Mouse (Mus musculus): ENCODE results near the gene Ppp4r1. TPM values are rescaled to one million over a fixed set of nuclear protein-coding genes. Genes with fewer than 3 reads are reported as not detected.

Ppp4r1 gene
- total and polyA plus RNA-seq, 2 experiments from 2014 or later: 22.0 to 52.4 TPM

GRCm38 (mm10) chr17:65796056-65796455, 13.7 kb downstream of the Ppp4r1 start:
- ATAC-seq (ENCODE audit: insufficient read depth, low read depth): no peak
- H3K27ac ChIP-seq (ENCODE audit: low read depth): no peak overlapping the region
- no peak for DNase-seq (ENCODE audit: low spot score)
- H3K9me3 ChIP-seq (replicated peaks; ENCODE audit: control insufficient read depth, low read length): no peaks in the 10 kb centered on the region
- H3K4me3 ChIP-seq (ENCODE audit: low read depth, low read length): no peak overlapping the region
- WGBS: 61% methylated on average over 7 of the region's 7 CpGs
- no peak overlapping the region for H3K9ac ChIP-seq (replicated peaks; ENCODE audit: low read depth, low read length)
- no peak for TF ChIP-seq EP300 (IDR thresholded peaks at IDR 0.05; ENCODE audit: low read depth)
- TF ChIP-seq CTCF (IDR thresholded peaks at IDR 0.05; ENCODE audit: low read depth): no peak
- H3K4me1 ChIP-seq (ENCODE audit: control insufficient read depth, insufficient read depth): peaks cover 7% of the 10 kb centered on the region; the same call in 1 of the 2 replicates
- no peaks in the 10 kb centered on the region for H3K27me3 ChIP-seq (ENCODE audit: control insufficient read depth, insufficient read depth, low read length)
- no peak overlapping the region for H3K4me2 ChIP-seq (ENCODE audit: low read depth, low read length)
- peaks cover 13% of the 10 kb centered on the region; the same call in 1 of the 2 replicates for H3K36me3 ChIP-seq (replicated peaks; ENCODE audit: control insufficient read depth, insufficient read depth, low read length)

GRCm38 (mm10) chr17:65798446-65798845, 16.1 kb downstream of the Ppp4r1 start:
- ATAC-seq (ENCODE audit: insufficient read depth, low read depth) (no peak), DNase-seq (ENCODE audit: low spot score) (no peak)
- WGBS: 32% methylated on average over 4 of the region's 4 CpGs
- Histone ChIP-seq H3K9me3 (replicated peaks; ENCODE audit: control insufficient read depth, low read length) (no peaks in the 10 kb centered on the region), H3K27ac (ENCODE audit: low read depth) (no peak overlapping the region), H3K36me3 (replicated peaks; ENCODE audit: control insufficient read depth, insufficient read depth, low read length) (peaks cover 19% of the 10 kb centered on the region; the same call in 1 of the 2 replicates), H3K9ac (replicated peaks; ENCODE audit: low read depth, low read length) (no peak overlapping the region), H3K4me2 (ENCODE audit: low read depth, low read length) (no peak overlapping the region), H3K27me3 (ENCODE audit: control insufficient read depth, insufficient read depth, low read length) (no peaks in the 10 kb centered on the region), H3K4me3 (ENCODE audit: low read depth, low read length) (no peak overlapping the region), H3K4me1 (ENCODE audit: control insufficient read depth, insufficient read depth) (peaks cover 7% of the 10 kb centered on the region; the same call in 1 of the 2 replicates)
- TF ChIP-seq CTCF (IDR thresholded peaks at IDR 0.05; ENCODE audit: low read depth): no peak
- TF ChIP-seq EP300 (IDR thresholded peaks at IDR 0.05; ENCODE audit: low read depth): no peak

- no peak overlapping the region for H3K4me3 ChIP-seq (ENCODE audit: low read depth, low read length)
- peaks cover 7% of the 10 kb centered on the region; the same call in 1 of the 2 replicates for H3K4me1 ChIP-seq (ENCODE audit: control insufficient read depth, insufficient read depth)
- peaks cover 22% of the 10 kb centered on the region; the same call in 1 of the 2 replicates for H3K36me3 ChIP-seq (replicated peaks; ENCODE audit: control insufficient read depth, insufficient read depth, low read length)
- H3K4me2 ChIP-seq (ENCODE audit: low read depth, low read length): no peak overlapping the region
- TF ChIP-seq CTCF (IDR thresholded peaks at IDR 0.05; ENCODE audit: low read depth): no peak
- no peak for TF ChIP-seq EP300 (IDR thresholded peaks at IDR 0.05; ENCODE audit: low read depth)
- no peak overlapping the region for H3K9ac ChIP-seq (replicated peaks; ENCODE audit: low read depth, low read length)
- no peaks in the 10 kb centered on the region for H3K27me3 ChIP-seq (ENCODE audit: control insufficient read depth, insufficient read depth, low read length)
- H3K9me3 ChIP-seq (replicated peaks; ENCODE audit: control insufficient read depth, low read length): no peaks in the 10 kb centered on the region
- H3K27ac ChIP-seq (ENCODE audit: low read depth): no peak overlapping the region
- DNase-seq (ENCODE audit: low spot score): no peak
- ATAC-seq (ENCODE audit: insufficient read depth, low read depth): no peak
- 20% methylated on average over 1 of the region's 1 CpGs for WGBS
Measured at GRCm38 (mm10) chr17:65799353-65799752, 17.0 kb downstream of the Ppp4r1 start.

- Histone ChIP-seq H3K4me2 (ENCODE audit: low read depth, low read length) (no peak overlapping the region), H3K27me3 (ENCODE audit: control insufficient read depth, insufficient read depth, low read length) (no peaks in the 10 kb centered on the region), H3K4me3 (ENCODE audit: low read depth, low read length) (no peak overlapping the region), H3K9ac (replicated peaks; ENCODE audit: low read depth, low read length) (no peak overlapping the region), H3K4me1 (ENCODE audit: control insufficient read depth, insufficient read depth) (peaks cover 7% of the 10 kb centered on the region; the same call in 1 of the 2 replicates), H3K27ac (ENCODE audit: low read depth) (no peak overlapping the region), H3K36me3 (replicated peaks; ENCODE audit: control insufficient read depth, insufficient read depth, low read length) (peaks cover 16% of the 10 kb centered on the region; the same call in 1 of the 2 replicates), H3K9me3 (replicated peaks; ENCODE audit: control insufficient read depth, low read length) (no peaks in the 10 kb centered on the region)
- no peak for DNase-seq (ENCODE audit: low spot score)
- WGBS: 89% methylated on average over 6 of the region's 6 CpGs
- no peak for ATAC-seq (ENCODE audit: insufficient read depth, low read depth)
- no peak for TF ChIP-seq CTCF (IDR thresholded peaks at IDR 0.05; ENCODE audit: low read depth)
- no peak for TF ChIP-seq EP300 (IDR thresholded peaks at IDR 0.05; ENCODE audit: low read depth)
Measured at GRCm38 (mm10) chr17:65800451-65800850, 18.1 kb downstream of the Ppp4r1 start.

- WGBS: 67% methylated on average over 4 of the region's 4 CpGs
- Histone ChIP-seq H3K9me3 (replicated peaks; ENCODE audit: control insufficient read depth, low read length) (no peaks in the 10 kb centered on the region), H3K9ac (replicated peaks; ENCODE audit: low read depth, low read length) (no peak overlapping the region), H3K4me2 (ENCODE audit: low read depth, low read length) (no peak overlapping the region), H3K27ac (ENCODE audit: low read depth) (no peak overlapping the region), H3K4me1 (ENCODE audit: control insufficient read depth, insufficient read depth) (peaks cover 7% of the 10 kb centered on the region; the same call in 1 of the 2 replicates), H3K4me3 (ENCODE audit: low read depth, low read length) (no peak overlapping the region), H3K27me3 (ENCODE audit: control insufficient read depth, insufficient read depth, low read length) (no peaks in the 10 kb centered on the region), H3K36me3 (replicated peaks; ENCODE audit: control insufficient read depth, insufficient read depth, low read length) (peaks cover 13% of the 10 kb centered on the region)
- TF ChIP-seq CTCF (IDR thresholded peaks at IDR 0.05; ENCODE audit: low read depth) (no peak), EP300 (IDR thresholded peaks at IDR 0.05; ENCODE audit: low read depth) (no peak)
- ATAC-seq (ENCODE audit: insufficient read depth, low read depth) (no peak; the same call in 1 of the 2 replicates), DNase-seq (ENCODE audit: low spot score) (no peak)
Measured at GRCm38 (mm10) chr17:65802026-65802425, 19.7 kb downstream of the Ppp4r1 start.

- 66% methylated on average over 4 of the region's 4 CpGs for WGBS
- Histone ChIP-seq H3K27me3 (ENCODE audit: control insufficient read depth, insufficient read depth, low read length) (no peaks in the 10 kb centered on the region), H3K9ac (replicated peaks; ENCODE audit: low read depth, low read length) (no peak overlapping the region), H3K36me3 (replicated peaks; ENCODE audit: control insufficient read depth, insufficient read depth, low read length) (peaks cover 25% of the 10 kb centered on the region), H3K4me2 (ENCODE audit: low read depth, low read length) (no peak overlapping the region), H3K4me1 (ENCODE audit: control insufficient read depth, insufficient read depth) (no peaks in the 10 kb centered on the region), H3K27ac (ENCODE audit: low read depth) (no peak overlapping the region), H3K9me3 (replicated peaks; ENCODE audit: control insufficient read depth, low read length) (no peaks in the 10 kb centered on the region), H3K4me3 (ENCODE audit: low read depth, low read length) (no peak overlapping the region)
- DNase-seq (ENCODE audit: low spot score): no peak
- TF ChIP-seq EP300 (IDR thresholded peaks at IDR 0.05; ENCODE audit: low read depth) (no peak), CTCF (IDR thresholded peaks at IDR 0.05; ENCODE audit: low read depth) (no peak)
- ATAC-seq (ENCODE audit: insufficient read depth, low read depth): no peak
Measured at GRCm38 (mm10) chr17:65805966-65806365, 23.6 kb downstream of the Ppp4r1 start.

Data from heart, postnatal 0 days (tissue).